Mouse (Mus musculus): ENCODE measurements at regions not wholly inside any gene's neighbourhood (a gene's known extent, or its start where the extent isn't known, plus 50 kb on each side); places are given as distances from the start of the nearest gene placed in this dataset.

GRCm38 (mm10) chr16:77291723-77292316 lies 278.3 kb downstream of the Usp25 start:
- no peak for DNase-seq (ENCODE audit: extremely low spot score in 1 of 2, low spot score in 2 of 2)
- intact Hi-C loops (cut with DNase I) = no loop called here

DNA sequence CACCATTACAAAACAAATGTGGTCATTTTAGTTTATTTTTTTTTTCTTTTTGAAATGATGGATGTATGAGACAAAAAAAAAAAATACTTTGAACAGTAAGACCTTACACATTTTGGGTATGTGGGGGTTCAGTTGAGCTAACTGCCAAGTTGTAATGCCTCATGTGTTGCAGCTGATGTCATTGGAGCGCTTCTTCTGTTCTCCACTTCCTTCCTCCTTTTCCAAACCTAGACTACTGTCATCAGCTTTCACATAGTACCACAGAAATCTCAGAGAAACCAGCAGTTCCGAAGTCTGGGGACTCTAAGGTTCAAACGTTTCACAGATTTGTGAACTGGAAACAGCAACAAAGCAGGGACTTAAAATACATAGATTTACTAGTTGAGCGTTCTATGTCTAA lies 270.7 kb downstream of the Usp25 start:
- intact Hi-C loops (cut with DNase I) = no loop called here
- no peak for DNase-seq (ENCODE audit: extremely low spot score in 1 of 2, low spot score in 2 of 2)

DNA sequence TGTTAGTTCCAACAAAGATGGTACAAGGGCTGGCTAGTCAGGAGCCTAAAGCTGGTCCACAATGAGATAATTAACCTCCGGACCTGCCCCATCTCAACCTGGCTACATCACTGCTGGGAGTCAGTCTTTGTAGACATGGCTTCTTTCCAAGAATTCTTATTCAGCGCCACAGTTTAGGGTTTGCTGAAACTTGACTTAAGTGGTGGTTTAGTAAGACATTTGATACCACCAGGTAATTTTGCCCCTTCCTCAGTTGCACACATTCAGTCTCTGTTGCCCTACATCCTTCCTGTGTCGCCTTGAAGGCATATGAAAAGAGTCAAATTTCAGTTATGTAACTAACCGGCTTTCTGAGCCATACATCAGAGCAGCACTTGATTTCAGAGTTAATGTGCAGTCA lies 266.4 kb downstream of the Usp25 start:
- DNase-seq (ENCODE audit: extremely low spot score in 1 of 2, low spot score in 2 of 2) = no peak
- intact Hi-C loops (cut with DNase I) = no loop called here

DNA sequence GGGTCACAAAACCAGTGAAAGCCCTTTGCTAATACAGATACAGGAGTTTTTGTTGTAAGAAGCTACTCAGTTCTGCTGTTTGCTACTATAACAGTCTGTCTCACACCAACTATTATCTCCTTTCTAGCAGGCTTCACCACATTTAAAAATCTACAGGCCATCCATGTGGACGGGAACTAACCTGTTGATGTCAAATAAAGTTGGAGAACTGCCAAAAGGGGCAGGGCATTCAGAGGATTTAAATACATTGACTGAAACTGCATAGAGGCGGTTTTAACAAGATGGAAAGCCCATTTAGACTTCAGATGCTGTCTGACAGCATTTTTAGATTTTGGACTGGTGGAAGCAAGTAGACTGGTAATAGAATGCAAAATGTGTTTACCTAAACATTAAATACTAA lies 266.0 kb downstream of the Usp25 start:
- intact Hi-C loops (cut with DNase I) = no loop called here
- no peak for DNase-seq (ENCODE audit: extremely low spot score in 1 of 2, low spot score in 2 of 2)

GRCm38 (mm10) chr16:77273306-77273705 lies 259.8 kb downstream of the Usp25 start:
- no peak for DNase-seq (ENCODE audit: extremely low spot score in 1 of 2, low spot score in 2 of 2)
- intact Hi-C loops (cut with DNase I) = no loop called here

GRCm38 (mm10) chr16:77268926-77269325 lies 255.4 kb downstream of the Usp25 start:
- DNase-seq (ENCODE audit: extremely low spot score in 1 of 2, low spot score in 2 of 2) = no peak
- intact Hi-C loops (cut with DNase I) = no loop called here

- intact Hi-C loops (cut with DNase I) = no loop called here
- DNase-seq (ENCODE audit: extremely low spot score in 1 of 2, low spot score in 2 of 2) = no peak
Observed at GRCm38 (mm10) chr16:77267679-77268078, 254.2 kb downstream of the Usp25 start.

DNA sequence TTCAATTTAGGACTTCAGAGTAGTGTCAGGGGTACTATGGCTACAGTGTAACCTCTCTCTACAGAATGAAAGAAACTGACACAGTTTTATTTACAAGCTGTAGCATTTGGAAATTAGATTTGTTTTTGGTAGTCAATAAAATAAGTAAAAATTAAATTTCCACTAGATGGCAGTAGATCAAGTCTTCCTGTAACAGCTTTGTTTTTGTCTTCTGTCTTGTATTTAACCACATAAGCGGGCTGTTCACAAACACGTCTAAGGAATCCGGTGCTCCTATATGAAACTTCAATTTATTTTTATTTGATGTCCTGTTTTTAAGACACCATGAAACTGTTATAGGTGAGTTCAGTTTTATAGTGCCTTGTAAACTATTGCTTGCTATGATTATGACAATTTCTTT lies 238.8 kb downstream of the Usp25 start:
- no peak for DNase-seq (ENCODE audit: extremely low spot score in 1 of 2, low spot score in 2 of 2)
- intact Hi-C loops (cut with DNase I) = loop anchor here (5.0 kb wide), 2 partner anchors 75 to 905 kb away; no protein-coding TSS in a partner anchor

DNA sequence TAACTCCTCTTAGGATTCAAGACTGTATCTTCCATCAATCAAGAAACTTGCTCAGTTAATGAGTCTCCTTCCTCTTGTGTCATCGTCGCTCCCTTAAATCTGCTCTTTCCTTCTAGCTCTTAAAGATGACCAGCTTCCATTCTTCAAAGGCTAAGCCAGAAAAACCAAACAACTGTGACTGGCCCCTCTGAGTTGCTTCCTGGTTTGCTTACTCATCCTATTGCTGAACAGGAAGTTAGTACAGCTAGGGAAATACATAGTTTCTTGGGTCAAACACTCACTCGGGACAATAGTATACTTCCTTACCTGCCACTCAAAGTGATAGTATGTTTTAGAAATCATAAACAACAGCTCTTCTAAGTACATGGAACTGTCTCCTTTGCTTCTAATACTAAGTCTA lies 237.9 kb downstream of the Usp25 start:
- no peak for DNase-seq (ENCODE audit: extremely low spot score in 1 of 2, low spot score in 2 of 2)
- intact Hi-C loops (cut with DNase I) = loop anchor here (5.0 kb wide), 2 partner anchors 76 to 906 kb away; no protein-coding TSS in a partner anchor

GRCm38 (mm10) chr16:77240876-77241275 lies 227.4 kb downstream of the Usp25 start:
- DNase-seq (ENCODE audit: extremely low spot score in 1 of 2, low spot score in 2 of 2) = no peak
- intact Hi-C loops (cut with DNase I) = loop anchor here (5.0 kb wide), 1 partner anchor 261 kb away; no protein-coding TSS in a partner anchor

DNA sequence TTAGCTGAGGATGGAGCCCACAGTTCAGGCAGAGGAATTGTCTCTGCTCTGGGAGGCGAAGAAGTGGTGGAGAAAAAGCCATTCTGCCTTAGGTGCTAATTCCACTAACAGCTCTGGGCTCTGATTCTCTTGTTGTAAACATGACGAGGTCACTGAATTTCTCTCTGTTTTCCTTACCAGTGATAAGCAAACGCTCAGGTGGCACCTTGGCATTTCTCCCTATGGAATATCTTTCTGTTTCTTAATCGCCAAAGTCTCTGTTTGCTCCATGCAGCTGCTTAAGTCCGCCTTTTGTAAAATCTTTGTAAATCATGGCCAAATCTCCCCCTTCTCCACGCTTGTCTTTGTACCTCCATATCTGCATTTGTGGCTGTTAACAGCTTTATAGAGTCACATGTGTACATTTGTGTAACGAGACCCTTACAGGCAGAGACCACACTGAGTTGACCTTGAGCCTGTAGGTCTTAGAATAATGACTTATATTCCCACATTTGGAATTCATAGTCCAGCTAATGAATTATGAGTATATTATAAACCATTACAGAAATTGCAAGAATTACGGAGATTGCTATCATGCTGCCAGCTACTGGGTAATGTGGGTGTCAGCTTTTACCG lies 225.8 kb downstream of the Usp25 start:
- no peak for DNase-seq (ENCODE audit: extremely low spot score in 1 of 2, low spot score in 2 of 2)
- intact Hi-C loops (cut with DNase I) = loop anchor here (5.0 to 10.0 kb wide), 5 partner anchors 112 to 916 kb away; no protein-coding TSS in a partner anchor

GRCm38 (mm10) chr16:77238358-77239175 lies 225.1 kb downstream of the Usp25 start:
- DNase-seq (ENCODE audit: extremely low spot score in 1 of 2, low spot score in 2 of 2) = peak; percentile 19 to 32
- intact Hi-C loops (cut with DNase I) = loop anchor here (5.0 to 10.0 kb wide), 5 partner anchors 111 to 916 kb away; no protein-coding TSS in a partner anchor

DNA sequence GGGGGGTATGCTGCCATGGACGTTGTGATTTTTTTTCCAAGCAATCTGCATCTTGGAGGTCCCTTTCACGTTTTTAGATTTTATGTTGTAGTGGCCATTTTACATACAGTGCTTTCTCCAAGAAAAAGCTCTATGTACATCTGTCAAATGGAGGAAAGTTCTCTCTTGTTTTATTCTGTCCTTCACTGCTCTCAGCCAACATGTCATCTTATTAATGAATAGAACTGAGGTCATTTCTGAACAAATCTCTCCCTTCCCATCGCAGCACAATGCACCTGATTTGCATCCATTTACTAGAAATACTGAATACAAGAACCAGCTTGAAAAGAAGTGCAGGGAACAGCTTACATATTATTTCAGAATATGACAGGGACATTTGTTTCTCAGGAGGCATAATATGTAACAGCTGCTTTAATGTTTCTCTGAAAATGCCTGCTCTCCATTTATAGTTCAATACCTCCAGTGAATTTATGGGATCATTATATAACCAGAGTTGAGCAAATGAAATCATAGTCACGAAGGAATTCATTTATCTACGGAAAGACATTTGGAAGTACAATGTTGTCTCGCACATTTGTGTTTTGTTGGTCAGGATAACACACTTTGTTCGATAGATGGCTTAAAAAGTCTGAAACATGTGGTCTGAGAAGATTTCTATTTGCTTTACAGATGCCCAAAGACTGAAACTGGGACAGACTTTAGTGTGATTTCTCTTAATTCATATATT lies 224.3 kb downstream of the Usp25 start:
- intact Hi-C loops (cut with DNase I) = loop anchor here (2.0 to 10.0 kb wide), 6 partner anchors 110 to 917 kb away; no protein-coding TSS in a partner anchor
- peak in 1 of 2 experiments; percentile 8 for DNase-seq (ENCODE audit: extremely low spot score in 1 of 2, low spot score in 2 of 2)

DNA sequence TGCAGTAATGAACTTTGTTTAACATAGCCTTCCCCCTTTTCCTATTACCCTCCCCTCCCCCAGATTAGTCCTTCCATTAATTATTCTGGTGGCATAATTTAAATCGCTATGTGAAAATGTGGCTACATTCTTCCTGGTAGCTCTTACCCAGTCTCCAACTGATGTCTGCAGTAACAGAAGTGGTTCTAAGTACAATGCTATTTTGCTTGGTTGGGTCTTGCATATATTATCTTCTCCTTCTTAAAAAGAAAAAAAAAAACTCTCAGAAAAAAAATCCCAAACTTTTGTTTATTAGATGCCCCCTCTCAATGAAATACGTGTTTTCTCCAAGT lies 223.7 kb downstream of the Usp25 start:
- no peak for DNase-seq (ENCODE audit: extremely low spot score in 1 of 2, low spot score in 2 of 2)
- intact Hi-C loops (cut with DNase I) = loop anchor here (2.0 to 10.0 kb wide), 6 partner anchors 110 to 918 kb away; no protein-coding TSS in a partner anchor

GRCm38 (mm10) chr16:77236509-77237271 lies 223.2 kb downstream of the Usp25 start:
- intact Hi-C loops (cut with DNase I) = loop anchor here (2.0 to 10.0 kb wide), 6 partner anchors 109 to 918 kb away; no protein-coding TSS in a partner anchor
- peak; percentile 89 to 92 for DNase-seq (ENCODE audit: extremely low spot score in 1 of 2, low spot score in 2 of 2)

DNA sequence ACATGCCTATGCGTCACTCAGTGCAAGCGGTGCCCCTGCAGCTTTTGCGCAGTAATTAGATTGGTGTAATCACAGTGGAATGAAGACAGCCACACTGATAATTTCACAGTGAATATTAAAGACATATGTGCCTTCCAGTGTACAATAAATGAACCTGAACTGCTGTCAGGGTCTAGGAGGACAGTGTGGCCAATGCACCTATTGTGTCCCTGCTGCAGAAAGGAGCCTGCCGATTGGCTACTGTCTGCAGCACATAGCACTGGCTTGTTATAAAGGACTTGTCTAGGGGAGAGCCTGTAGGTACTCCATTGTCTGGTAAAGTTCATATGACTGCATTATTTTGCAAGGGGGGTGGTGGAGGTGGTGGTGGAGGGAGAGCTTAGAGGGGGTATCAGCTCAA lies 222.5 kb downstream of the Usp25 start:
- DNase-seq (ENCODE audit: extremely low spot score in 1 of 2, low spot score in 2 of 2) = peak in 1 of 2 experiments; percentile 29
- intact Hi-C loops (cut with DNase I) = loop anchor here (2.0 to 10.0 kb wide), 6 partner anchors 109 to 919 kb away; no protein-coding TSS in a partner anchor

GRCm38 (mm10) chr16:77235449-77235848 lies 221.9 kb downstream of the Usp25 start:
- intact Hi-C loops (cut with DNase I) = loop anchor here (5.0 to 10.0 kb wide), 5 partner anchors 108 to 919 kb away; no protein-coding TSS in a partner anchor
- no peak for DNase-seq (ENCODE audit: extremely low spot score in 1 of 2, low spot score in 2 of 2)
